Mouse (Mus musculus) ES-Bruce4 (cell line): ENCODE data around the gene Klhl11.

ENCODE experiments used
- CTCF ChIP-seq: IDR thresholded peaks from one replicate; pipeline ENCODE4 v1.8.1; 2011; ENCODE audit warnings: low read depth, low read length
- EP300 ChIP-seq: IDR thresholded peaks from 2 replicates; pipeline ENCODE4 v1.6.1; 2011; ENCODE audit warnings: low read depth, low read length; ENCODE audit not compliant: insufficient read depth

- TF ChIP-seq EP300, result no peak
- no peak for TF ChIP-seq CTCF
Measured at GRCm38 (mm10) chr11:100435678-100436246, 36.8 kb downstream of the Klhl11 start.
